Mouse (Mus musculus): ENCODE measurements around the gene Gm45799.

Gm45799 gene

GRCm38 (mm10) chr7:105640233-105640893 is at the start of gene Gm45799, which contains the start of gene Arfip2:
Gene Gm45799, plus strand, starts transcription at chr7:105640552.
Gene Arfip2, minus strand, starts transcription at chr7:105640416.
- in situ Hi-C loops (cut with MboI; ENCODE audit: low sequenced_read_pairs), result loop anchor here (25.0 kb wide), 1 partner anchor 103 kb away; no protein-coding TSS in a partner anchor

- in situ Hi-C loops (cut with MboI; ENCODE audit: low sequenced_read_pairs), result no loop called here
Measured at GRCm38 (mm10) chr7:105602860-105603623, 37.3 kb upstream of the Gm45799 start.

DNA sequence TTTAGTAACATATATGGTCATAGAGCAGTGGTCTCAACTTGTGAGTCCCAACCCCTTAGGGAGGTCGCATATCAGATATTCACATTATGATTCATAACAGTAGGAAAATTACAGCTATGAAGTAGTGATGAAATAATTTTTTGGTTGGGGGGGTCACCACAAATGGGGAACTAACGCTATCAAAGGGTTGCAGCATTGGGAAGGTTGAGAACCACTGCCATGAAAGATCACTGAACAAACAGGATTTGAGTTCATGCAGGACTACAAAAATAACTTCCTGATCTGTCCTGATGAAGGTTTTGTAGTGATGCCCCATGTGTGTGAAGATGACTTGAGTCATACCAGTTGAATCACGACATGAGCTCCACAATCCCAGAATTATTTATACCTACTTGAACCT is 31.9 kb upstream of the Gm45799 start:
- in situ Hi-C loops (cut with MboI; ENCODE audit: low sequenced_read_pairs), result no loop called here

DNA sequence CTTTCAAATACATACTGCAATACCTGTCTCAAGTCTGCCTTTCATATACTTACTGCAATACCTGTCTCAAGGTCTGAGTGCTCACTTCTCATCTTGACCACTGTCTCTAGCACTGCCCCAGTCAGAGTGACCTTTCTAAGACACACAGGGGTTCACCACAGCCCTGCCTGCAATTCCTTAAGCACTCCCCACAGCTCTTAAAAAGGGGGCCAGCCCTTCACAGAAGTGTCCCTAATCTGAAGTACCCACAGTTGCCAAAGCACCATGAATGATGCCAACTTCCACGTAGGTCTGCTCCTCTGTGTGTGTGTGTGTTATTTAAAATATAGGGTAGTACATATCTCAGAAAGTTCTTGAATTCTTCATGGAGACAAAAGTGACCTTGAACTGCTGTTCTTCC is 28.6 kb upstream of the Gm45799 start:
- in situ Hi-C loops (cut with MboI; ENCODE audit: low sequenced_read_pairs), result no loop called here

- in situ Hi-C loops (cut with MboI; ENCODE audit: low sequenced_read_pairs), result no loop called here
Measured at GRCm38 (mm10) chr7:105614400-105614799, 26.0 kb upstream of the Gm45799 start.

DNA sequence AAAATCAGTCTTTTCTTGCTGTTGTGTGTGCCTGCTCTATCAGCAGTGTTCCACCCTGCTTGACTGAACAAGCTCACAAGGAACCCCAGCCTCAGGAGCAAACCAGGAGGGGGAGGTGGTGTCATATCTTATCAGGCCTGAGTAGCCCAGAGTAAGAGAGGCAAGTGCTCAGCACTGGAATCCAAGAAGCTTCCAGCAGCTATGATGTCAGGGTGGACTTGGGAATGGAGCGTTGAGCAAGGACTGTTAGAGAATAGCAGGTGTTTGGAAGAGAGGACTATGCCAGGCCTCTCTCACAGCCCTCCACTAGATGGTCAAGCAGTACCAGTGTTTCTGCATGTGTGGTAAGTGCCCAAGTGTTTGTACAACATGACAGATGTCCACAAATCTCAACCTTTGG is 24.6 kb upstream of the Gm45799 start:
- in situ Hi-C loops (cut with MboI; ENCODE audit: low sequenced_read_pairs), result no loop called here

- in situ Hi-C loops (cut with MboI; ENCODE audit: low sequenced_read_pairs), result no loop called here
Measured at GRCm38 (mm10) chr7:105616561-105616960, 23.8 kb upstream of the Gm45799 start.

DNA sequence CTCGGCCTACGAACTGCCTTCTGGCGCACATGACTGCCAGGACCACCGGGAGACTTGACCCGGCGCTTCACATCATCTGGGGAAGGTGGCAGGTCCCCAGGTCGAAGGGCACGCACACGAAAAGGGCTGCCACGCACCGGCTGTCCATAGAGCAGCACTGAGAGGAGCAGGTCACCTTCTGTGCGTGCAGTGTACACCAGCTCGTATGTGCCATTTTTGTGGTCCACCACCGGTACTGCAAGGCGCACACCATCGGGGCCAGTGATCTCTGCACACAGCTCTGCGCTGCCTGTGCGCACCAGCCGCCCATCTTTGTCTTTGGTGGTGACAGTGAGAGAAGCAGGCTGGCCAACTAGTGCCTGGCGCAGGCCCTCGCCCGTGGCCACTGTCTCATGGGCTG is 22.5 kb upstream of the Gm45799 start:
- in situ Hi-C loops (cut with MboI; ENCODE audit: low sequenced_read_pairs), result no loop called here

DNA sequence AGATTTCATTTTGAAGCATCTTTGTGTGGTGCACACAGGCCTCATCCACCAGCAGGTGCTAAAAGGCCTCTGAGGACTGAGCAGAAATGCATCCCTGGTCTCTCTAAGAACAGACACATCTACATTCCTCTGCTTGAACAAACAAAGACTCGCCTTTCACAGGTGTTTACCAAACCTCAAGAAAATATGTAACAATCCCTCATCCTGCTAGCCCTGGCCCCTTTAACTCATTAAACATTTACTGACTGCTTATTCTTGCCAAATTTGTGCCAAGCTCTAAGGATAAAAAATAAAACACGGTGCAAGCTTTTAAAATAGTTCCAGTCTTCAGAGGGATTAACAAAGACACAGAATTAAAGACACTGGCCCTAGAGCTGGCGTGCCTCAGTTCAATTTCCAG is 20.7 kb upstream of the Gm45799 start:
- in situ Hi-C loops (cut with MboI; ENCODE audit: low sequenced_read_pairs), result no loop called here

DNA sequence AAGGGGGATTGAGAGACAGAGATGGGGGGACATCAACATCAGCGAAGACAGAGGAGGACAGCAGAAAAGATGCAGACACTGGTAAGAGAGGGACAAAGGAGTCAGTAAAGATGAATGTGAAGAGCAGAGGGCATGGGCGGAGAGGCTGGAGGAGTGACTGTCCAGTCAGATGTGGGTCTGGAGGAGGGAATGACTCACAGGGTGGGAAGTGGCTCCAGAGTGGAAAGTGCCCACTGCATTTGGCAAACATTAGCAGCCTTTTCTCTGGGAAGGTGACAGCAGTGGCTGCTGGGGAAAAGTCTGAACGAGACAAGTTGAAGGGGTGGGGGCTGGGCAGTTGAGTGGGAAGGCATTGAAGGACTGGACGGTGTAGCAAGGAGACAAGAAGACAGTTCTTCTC is 19.3 kb upstream of the Gm45799 start:
- in situ Hi-C loops (cut with MboI; ENCODE audit: low sequenced_read_pairs), result no loop called here

GRCm38 (mm10) chr7:105621646-105622292 is 18.6 kb upstream of the Gm45799 start:
- in situ Hi-C loops (cut with MboI; ENCODE audit: low sequenced_read_pairs), result no loop called here

DNA sequence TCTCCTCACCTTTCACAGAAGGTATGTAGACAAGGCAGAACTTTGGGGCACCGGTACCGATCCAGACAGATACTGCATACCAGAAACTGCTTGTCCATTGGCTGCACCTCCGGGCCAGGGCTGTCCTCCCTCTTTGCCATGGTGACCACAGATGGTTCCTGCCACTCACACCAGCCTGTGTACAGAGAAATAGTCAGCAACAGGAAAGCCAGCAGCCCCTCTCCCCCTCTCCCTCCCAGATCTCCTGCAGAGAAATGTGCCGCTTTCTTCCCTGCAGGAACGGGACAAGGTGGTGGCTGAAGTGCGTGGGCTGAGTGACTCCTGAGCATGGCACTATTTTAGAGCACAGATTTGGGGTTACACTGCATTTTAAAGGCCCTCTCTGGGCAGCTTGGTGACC is 15.0 kb upstream of the Gm45799 start:
- in situ Hi-C loops (cut with MboI; ENCODE audit: low sequenced_read_pairs), result loop anchor here (25.0 kb wide), 1 partner anchor 88 kb away; no protein-coding TSS in a partner anchor

DNA sequence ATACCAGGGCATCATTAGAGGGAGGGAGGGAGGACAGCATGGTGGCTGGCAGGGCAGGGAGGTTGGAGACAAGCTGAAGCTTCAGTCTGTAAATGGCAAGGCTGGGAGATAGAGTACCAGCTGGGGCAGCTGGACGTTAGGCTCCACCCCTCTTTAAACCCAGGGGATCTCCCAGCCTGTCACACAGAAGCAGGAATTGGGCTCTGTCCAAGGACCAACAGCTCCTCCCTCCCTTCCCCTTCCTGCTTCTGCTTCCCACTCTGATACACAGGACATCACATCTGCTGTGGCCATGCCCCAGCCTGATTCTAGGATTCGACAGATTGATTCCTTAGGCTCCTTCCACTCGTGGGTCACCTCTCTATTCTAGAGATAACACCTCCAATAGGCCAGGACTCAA is 11.7 kb upstream of the Gm45799 start:
- in situ Hi-C loops (cut with MboI; ENCODE audit: low sequenced_read_pairs), result loop anchor here (25.0 kb wide), 1 partner anchor 91 kb away; no protein-coding TSS in a partner anchor

DNA sequence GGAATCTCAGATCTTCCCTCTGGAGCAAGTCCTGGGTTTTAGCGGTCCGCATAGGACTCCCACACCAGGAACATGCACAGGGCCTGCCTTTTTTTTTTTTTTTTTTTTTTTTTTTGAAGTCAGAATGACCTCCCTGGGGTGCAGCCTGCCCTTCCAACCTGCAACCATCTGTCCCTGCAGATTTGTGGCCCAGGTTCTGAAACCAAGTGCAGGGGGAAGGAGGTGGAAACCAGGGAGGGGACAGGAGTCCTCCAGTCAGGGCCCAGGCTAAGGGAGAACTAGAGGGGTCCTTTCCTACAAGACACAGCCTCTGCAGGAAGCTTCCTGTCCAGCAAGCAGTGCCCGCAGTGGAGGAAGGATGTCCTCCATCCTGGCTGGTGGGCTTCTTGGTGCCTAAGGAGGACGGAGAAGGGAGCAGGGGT is 7.8 kb upstream of the Gm45799 start:
- in situ Hi-C loops (cut with MboI; ENCODE audit: low sequenced_read_pairs), result loop anchor here (25.0 kb wide), 1 partner anchor 95 kb away; no protein-coding TSS in a partner anchor

GRCm38 (mm10) chr7:105633127-105633800 is 7.1 kb upstream of the Gm45799 start, which contains the start of gene Trim3:
Gene Trim3, minus strand, starts transcription at chr7:105633571.
- in situ Hi-C loops (cut with MboI; ENCODE audit: low sequenced_read_pairs), result loop anchor here (25.0 kb wide), 1 partner anchor 96 kb away; no protein-coding TSS in a partner anchor

GRCm38 (mm10) chr7:105633801-105634135 is 6.6 kb upstream of the Gm45799 start:
- in situ Hi-C loops (cut with MboI; ENCODE audit: low sequenced_read_pairs), result loop anchor here (25.0 kb wide), 1 partner anchor 96 kb away; no protein-coding TSS in a partner anchor

GRCm38 (mm10) chr7:105634272-105634920 is 6.0 kb upstream of the Gm45799 start:
- in situ Hi-C loops (cut with MboI; ENCODE audit: low sequenced_read_pairs), result loop anchor here (25.0 kb wide), 1 partner anchor 97 kb away; no protein-coding TSS in a partner anchor

DNA sequence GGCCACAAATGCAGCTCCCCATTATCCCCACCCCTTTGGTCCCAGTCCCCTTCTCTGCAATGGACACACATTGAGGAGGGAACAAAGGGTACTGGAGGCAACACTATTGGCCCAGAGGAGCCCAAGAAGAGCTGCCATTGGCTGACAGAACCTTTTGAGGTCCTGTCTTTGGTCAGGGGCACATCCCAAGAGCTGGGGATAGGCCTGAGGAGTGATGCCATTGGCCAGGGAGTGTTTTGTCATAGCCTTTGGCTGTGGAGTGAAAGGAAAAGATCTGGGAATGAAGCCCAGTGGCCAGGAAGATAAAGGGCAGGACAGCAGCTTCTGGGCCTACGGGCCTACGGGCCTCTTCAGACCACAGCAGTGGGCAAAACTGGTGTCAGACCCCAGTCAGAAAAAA is 4.6 kb upstream of the Gm45799 start:
- in situ Hi-C loops (cut with MboI; ENCODE audit: low sequenced_read_pairs), result loop anchor here (25.0 kb wide), 1 partner anchor 98 kb away; no protein-coding TSS in a partner anchor

DNA sequence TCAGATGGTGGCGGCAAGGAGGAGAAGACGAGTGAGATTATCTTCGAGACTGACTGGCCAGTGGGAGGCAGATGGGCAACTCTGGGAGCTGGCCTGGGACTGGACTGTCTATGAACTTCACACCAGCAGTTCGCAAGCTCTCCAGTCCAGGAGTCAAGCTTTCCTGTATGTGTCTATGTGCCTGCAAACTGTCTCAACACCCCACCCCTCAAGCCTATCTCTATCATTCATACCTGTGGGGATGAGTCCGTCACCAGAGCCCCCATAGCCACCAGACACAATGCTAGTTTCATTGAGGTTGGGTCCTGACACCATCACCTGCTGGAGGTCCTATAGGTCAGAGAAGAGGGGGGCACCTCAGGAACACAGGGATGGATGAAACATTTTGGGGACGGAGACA is 1.6 kb upstream of the Gm45799 start:
- in situ Hi-C loops (cut with MboI; ENCODE audit: low sequenced_read_pairs), result loop anchor here (25.0 kb wide), 1 partner anchor 101 kb away; no protein-coding TSS in a partner anchor

GRCm38 (mm10) chr7:105639304-105639703 is 1.0 kb upstream of the Gm45799 start:
- in situ Hi-C loops (cut with MboI; ENCODE audit: low sequenced_read_pairs), result loop anchor here (25.0 kb wide), 1 partner anchor 102 kb away; no protein-coding TSS in a partner anchor
